16 mouse cellular contexts compared by ENCODE assay signal in the genomic region with DNA sequence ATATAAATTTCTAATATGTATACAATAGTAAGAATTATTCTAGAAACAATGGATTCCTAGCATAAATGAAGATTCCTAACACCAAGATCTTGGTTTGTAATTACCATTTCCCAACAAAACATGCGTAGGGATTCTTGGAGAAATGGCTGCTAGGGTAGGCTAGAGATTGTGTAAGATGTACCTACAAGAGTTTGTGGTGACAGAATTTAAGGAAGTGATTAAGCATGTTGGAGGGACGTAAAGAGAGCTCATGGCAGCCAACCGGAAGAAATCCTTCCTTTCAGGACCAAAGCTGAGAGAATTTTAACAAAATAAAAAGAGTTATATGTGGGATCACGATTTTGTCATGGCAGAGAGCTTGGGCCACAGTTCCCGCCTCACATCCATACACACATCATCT.
"Had no signal": no experiment of that assay in that cellular context is flagged by ENCODE, and none has a peak within 500 bp of the region (broad histone marks: within the 10 kb centered on the region; RNA-seq: fewer than 3 reads in every experiment).

No protein-coding gene starts in this region.

- H3K27ac ChIP-seq: neural tube, embryonic 13.5 days; neural tube, embryonic 15.5 days; stomach, embryonic 15.5 days; stomach, postnatal 0 days had no signal

- H3K4me2 ChIP-seq: neural tube, embryonic 13.5 days; neural tube, embryonic 15.5 days; stomach, embryonic 15.5 days had no signal

- H3K27me3 ChIP-seq: neural tube, embryonic 13.5 days; neural tube, embryonic 15.5 days; stomach, embryonic 15.5 days had no signal

- H3K9me3 ChIP-seq: neural tube, embryonic 13.5 days; neural tube, embryonic 15.5 days; stomach, embryonic 15.5 days had no signal

- H3K36me3 ChIP-seq: neural tube, embryonic 13.5 days; neural tube, embryonic 15.5 days; stomach, embryonic 15.5 days had no signal

- H3K9ac ChIP-seq: neural tube, embryonic 13.5 days; neural tube, embryonic 15.5 days; stomach, embryonic 15.5 days had no signal

- DNase-seq: retina, postnatal 1 day; right cerebral cortex, adult 18-20 months; right cerebral cortex, postnatal 14 days; right cerebral cortex, postnatal 25 days; right cerebral cortex, postnatal 4 days; spleen, adult 18-20 months; thymus, adult 18-20 months; thymus, adult 2 months; thymus, postnatal 14 days; thymus, postnatal 25 days; thymus, postnatal 36 days; thymus, postnatal 4 days had no signal

- H3K4me3 ChIP-seq: neural tube, embryonic 13.5 days; neural tube, embryonic 15.5 days; stomach, embryonic 15.5 days had no signal

- H3K4me1 ChIP-seq: stomach, embryonic 15.5 days had no signal
